Mouse (Mus musculus) right cerebral cortex, adult 18-20 months (tissue): ENCODE measurements around the gene A930009A15Rik.

Experiments used
- DNase-seq: peaks from one replicate; pipeline ENCODE4 v3.0.0; 2022; ENCODE audit warnings: mixed read lengths

Gene A930009A15Rik

GRCm38 (mm10) chr10:115569712-115570491 lies at the start of gene A930009A15Rik:
Gene A930009A15Rik (plus strand): TSS chr10:115569986.
- DNase-seq: no peak

- DNase-seq: no peak
Measured at GRCm38 (mm10) chr10:115520200-115521080, 49.3 kb upstream of the A930009A15Rik start.

GRCm38 (mm10) chr10:115521081-115521451 lies 48.7 kb upstream of the A930009A15Rik start:
- no peak for DNase-seq

- no peak for DNase-seq
Measured at GRCm38 (mm10) chr10:115528892-115529291, 40.9 kb upstream of the A930009A15Rik start.

GRCm38 (mm10) chr10:115529768-115530167 lies 40.0 kb upstream of the A930009A15Rik start:
- DNase-seq: no peak

- no peak for DNase-seq
Measured at GRCm38 (mm10) chr10:115530746-115531145, 39.0 kb upstream of the A930009A15Rik start.

GRCm38 (mm10) chr10:115542917-115543316 lies 26.9 kb upstream of the A930009A15Rik start:
- no peak for DNase-seq

- no peak for DNase-seq
Measured at GRCm38 (mm10) chr10:115550253-115550652, 19.5 kb upstream of the A930009A15Rik start.

GRCm38 (mm10) chr10:115551069-115551468 lies 18.7 kb upstream of the A930009A15Rik start:
- no peak for DNase-seq

GRCm38 (mm10) chr10:115553352-115554113 lies 16.3 kb upstream of the A930009A15Rik start:
- DNase-seq: no peak

- DNase-seq: no peak
Measured at GRCm38 (mm10) chr10:115555191-115555765, 14.5 kb upstream of the A930009A15Rik start.

GRCm38 (mm10) chr10:115556738-115557242 lies 13.0 kb upstream of the A930009A15Rik start:
- no peak for DNase-seq

GRCm38 (mm10) chr10:115561136-115561880 lies 8.5 kb upstream of the A930009A15Rik start:
- DNase-seq: no peak

- no peak for DNase-seq
Measured at GRCm38 (mm10) chr10:115562911-115563686, 6.7 kb upstream of the A930009A15Rik start.

- no peak for DNase-seq
Measured at GRCm38 (mm10) chr10:115563961-115564360, 5.8 kb upstream of the A930009A15Rik start.

GRCm38 (mm10) chr10:115570577-115570976 lies 791 bp downstream of the A930009A15Rik start:
- DNase-seq: no peak

GRCm38 (mm10) chr10:115571317-115571716 lies 1.5 kb downstream of the A930009A15Rik start:
- no peak for DNase-seq

- no peak for DNase-seq
Measured at GRCm38 (mm10) chr10:115571734-115572440, 2.1 kb downstream of the A930009A15Rik start.

- DNase-seq: no peak
Measured at GRCm38 (mm10) chr10:115579076-115579475, 9.3 kb downstream of the A930009A15Rik start.

- no peak for DNase-seq
Measured at GRCm38 (mm10) chr10:115579494-115579893, 9.7 kb downstream of the A930009A15Rik start.
